Mouse (Mus musculus): ENCODE data around the gene Rbm28. TPM values are rescaled to one million over a fixed set of nuclear protein-coding genes. Genes with fewer than 3 reads are reported as not detected.

Gene Rbm28
- polyA plus RNA-seq (2014; fragmentation: Nextera tagmentation; extraction: Ambion mirVana), result 39.9 and 43.0 TPM in 2 replicates

DNA sequence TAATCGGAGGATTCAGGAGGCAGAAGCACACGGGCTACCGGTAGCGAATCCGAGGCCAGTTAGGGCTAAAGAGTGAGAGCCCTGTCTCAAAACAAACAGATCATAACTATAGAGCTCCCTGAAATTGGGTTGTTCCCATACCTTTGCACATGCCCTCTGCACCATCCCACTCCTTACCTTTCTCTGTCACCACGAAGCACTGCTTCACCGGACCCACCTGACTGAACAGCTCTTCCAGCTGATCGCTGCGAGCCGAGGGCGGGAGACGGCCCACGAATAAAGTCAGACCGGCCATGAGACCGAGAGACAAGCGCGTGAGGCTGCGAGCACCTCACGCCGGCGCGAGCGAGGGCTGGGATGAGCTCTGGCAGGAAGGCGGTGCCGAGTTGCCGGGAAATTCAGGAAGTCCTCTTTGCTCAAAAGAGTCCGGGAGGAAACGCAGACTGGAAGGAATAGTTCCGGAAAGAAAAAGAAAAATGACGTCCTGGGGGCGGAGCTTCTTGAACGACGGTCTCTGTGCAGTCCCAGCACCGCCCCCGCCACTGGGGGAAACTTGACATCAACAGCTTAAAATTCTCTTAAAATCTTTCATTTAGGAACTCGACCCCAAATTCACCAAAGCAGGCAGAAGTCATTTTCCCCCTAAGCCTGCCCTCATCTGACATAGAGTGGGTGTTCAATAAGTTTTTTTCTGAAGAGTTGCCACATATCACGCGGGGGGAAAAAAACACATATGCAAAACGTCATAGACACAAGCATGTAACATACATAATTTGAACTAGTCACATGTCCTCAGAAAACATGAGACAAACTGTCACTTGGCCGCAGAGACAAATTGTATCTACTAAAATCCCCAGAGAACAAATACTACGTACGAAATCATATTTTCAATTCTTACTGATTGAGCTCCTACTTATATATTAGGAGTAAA, at the start of gene Rbm28:
Rbm28 (minus strand) TSS at position 693 of the 931 bp plus-strand sequence.
- Histone ChIP-seq H3K4me3 (ENCODE audit: low read depth, low read length) (peak within 1 kb of the TSS; percentile 84), H3K27ac (ENCODE audit: low read depth, low read length) (peak within 1 kb of the TSS; percentile 17; the same call in 1 of the 2 replicates), H3K9me3 (replicated peaks; ENCODE audit: control insufficient read depth, low read length) (no peaks in the 10 kb centered on the region), H3K4me1 (ENCODE audit: control insufficient read depth, insufficient read depth, low read length) (peaks cover 4% of the 10 kb centered on the region), H3K4me2 (peak within 1 kb of the TSS; percentile 86), H3K27me3 (ENCODE audit: control insufficient read depth, insufficient read depth, low read length) (peaks cover 21% of the 10 kb centered on the region), H3K36me3 (ENCODE audit: control insufficient read depth, insufficient read depth, low read length) (no peaks in the 10 kb centered on the region), H3K9ac (ENCODE audit: low read depth, low read length) (peak within 1 kb of the TSS; percentile 78)
- WGBS (ENCODE audit: insufficient replicate concordance), result 7% methylated on average over 42 of the region's 42 CpGs
- peak; percentile 75 for ATAC-seq (replicated peaks; ENCODE audit: insufficient number of reproducible peaks, low FRiP score, low TSS enrichment)

DNA sequence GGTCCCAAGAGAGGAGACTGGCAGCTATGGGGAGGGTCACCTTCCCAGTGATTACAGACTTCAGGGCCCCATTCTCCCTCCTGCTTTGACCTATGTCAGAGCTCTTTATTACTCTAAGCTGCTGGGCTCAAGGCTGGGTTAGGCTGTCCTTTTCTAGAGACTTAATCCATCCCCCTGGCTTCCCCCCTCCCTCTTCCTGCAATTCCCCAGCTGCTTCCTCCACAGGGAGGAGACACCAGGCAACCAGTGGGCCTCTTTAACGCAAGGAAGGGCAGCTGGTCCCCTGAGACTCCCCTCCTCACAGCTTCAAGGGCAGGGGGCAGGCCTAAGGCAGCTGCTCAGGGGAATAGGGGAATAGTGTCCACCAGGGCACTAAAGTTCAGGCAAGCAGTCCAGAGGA, 49.4 kb upstream of the Rbm28 start:
- Histone ChIP-seq H3K4me3 (ENCODE audit: low read depth, low read length) (no peak overlapping the region), H3K36me3 (ENCODE audit: control insufficient read depth, insufficient read depth, low read length) (no peaks in the 10 kb centered on the region), H3K27ac (ENCODE audit: low read depth, low read length) (no peak overlapping the region), H3K27me3 (ENCODE audit: control insufficient read depth, insufficient read depth, low read length) (peaks cover 15% of the 10 kb centered on the region), H3K4me1 (ENCODE audit: control insufficient read depth, insufficient read depth, low read length) (peaks cover 17% of the 10 kb centered on the region), H3K4me2 (0 out of 2 replicates have a peak overlapping the region, but pooled peaks have one; percentile 27), H3K9me3 (replicated peaks; ENCODE audit: control insufficient read depth, low read length) (no peaks in the 10 kb centered on the region), H3K9ac (ENCODE audit: low read depth, low read length) (no peak overlapping the region)
- WGBS (ENCODE audit: insufficient replicate concordance), result 7% methylated on average over 1 of the region's 1 CpGs
- ATAC-seq (replicated peaks; ENCODE audit: insufficient number of reproducible peaks, low FRiP score, low TSS enrichment), result no peak

DNA sequence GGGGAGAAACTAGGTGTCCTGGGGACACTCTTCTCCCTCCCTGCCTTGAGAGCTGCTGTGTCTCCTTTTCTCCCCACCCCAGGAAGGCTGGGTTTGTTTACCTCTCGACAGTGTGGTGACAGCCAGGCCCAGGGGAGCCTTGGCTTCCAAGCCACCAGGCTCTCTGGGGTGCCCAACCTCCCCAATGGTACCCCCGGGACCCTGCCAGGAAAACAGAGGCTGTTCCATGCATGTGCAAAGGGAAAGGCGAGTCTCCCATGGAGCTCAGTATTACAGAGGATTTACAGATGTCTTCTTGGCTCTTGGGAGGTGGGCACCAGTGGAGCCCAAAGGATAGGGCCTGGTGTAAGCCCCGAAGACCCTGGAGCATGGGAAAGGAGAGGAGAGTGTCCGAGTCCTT, 48.6 kb upstream of the Rbm28 start:
- WGBS (ENCODE audit: insufficient replicate concordance), result 46% methylated on average over 5 of the region's 5 CpGs
- H3K27me3 ChIP-seq (ENCODE audit: control insufficient read depth, insufficient read depth, low read length), result peaks cover 15% of the 10 kb centered on the region
- H3K4me2 ChIP-seq, result no peak overlapping the region
- no peak overlapping the region for H3K4me3 ChIP-seq (ENCODE audit: low read depth, low read length)
- H3K36me3 ChIP-seq (ENCODE audit: control insufficient read depth, insufficient read depth, low read length), result no peaks in the 10 kb centered on the region
- no peak overlapping the region for H3K9ac ChIP-seq (ENCODE audit: low read depth, low read length)
- no peaks in the 10 kb centered on the region for H3K9me3 ChIP-seq (replicated peaks; ENCODE audit: control insufficient read depth, low read length)
- H3K27ac ChIP-seq (ENCODE audit: low read depth, low read length), result no peak overlapping the region
- no peak for ATAC-seq (replicated peaks; ENCODE audit: insufficient number of reproducible peaks, low FRiP score, low TSS enrichment)
- H3K4me1 ChIP-seq (ENCODE audit: control insufficient read depth, insufficient read depth, low read length), result peaks cover 17% of the 10 kb centered on the region

DNA sequence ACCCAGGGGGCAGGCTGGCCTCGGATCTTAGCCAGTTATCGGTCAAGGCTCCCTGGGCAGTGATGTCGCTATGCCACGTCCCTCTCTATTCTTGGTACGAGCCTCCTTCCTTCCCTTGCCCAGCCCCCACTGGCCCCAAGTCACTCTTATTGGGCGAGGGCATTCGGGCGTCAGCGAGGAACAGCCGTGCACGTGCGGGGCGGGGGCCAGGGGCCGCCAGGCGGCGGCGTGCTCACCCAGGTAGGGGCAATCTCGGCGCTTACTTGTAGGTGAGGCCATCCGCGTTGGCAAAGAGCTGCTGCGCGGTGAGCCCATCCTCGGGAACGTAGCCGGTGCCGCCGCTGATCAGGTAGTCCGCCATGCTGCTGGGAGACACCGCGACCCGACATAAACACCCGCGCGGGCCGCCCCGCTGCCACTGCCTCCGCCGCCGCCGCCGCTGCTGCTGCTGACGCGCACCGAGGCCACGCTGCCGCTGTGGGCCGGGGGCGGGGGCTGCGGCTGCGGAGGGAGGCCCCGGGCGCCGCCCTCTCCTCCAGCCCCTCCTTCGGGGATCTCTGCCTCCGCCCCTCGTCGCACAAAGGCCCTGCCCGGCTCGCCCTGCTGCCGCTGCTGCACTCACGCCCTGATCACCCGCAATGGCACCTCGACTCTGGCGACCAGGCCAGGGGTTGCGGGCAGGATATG, 47.1 kb upstream of the Rbm28 start:
- WGBS (ENCODE audit: insufficient replicate concordance), result under 1% methylated on average over 46 of the region's 66 CpGs
- Histone ChIP-seq H3K4me2 (peak overlapping the region; percentile 95), H3K36me3 (ENCODE audit: control insufficient read depth, insufficient read depth, low read length) (no peaks in the 10 kb centered on the region), H3K4me3 (ENCODE audit: low read depth, low read length) (peak overlapping the region; percentile 70), H3K27me3 (ENCODE audit: control insufficient read depth, insufficient read depth, low read length) (peaks cover 15% of the 10 kb centered on the region), H3K27ac (ENCODE audit: low read depth, low read length) (peak overlapping the region; percentile 47; the same call in 1 of the 2 replicates), H3K9me3 (replicated peaks; ENCODE audit: control insufficient read depth, low read length) (no peaks in the 10 kb centered on the region), H3K9ac (ENCODE audit: low read depth, low read length) (peak overlapping the region; percentile 76), H3K4me1 (ENCODE audit: control insufficient read depth, insufficient read depth, low read length) (peaks cover 17% of the 10 kb centered on the region)
- peak; percentile 78 for ATAC-seq (replicated peaks; ENCODE audit: insufficient number of reproducible peaks, low FRiP score, low TSS enrichment)

DNA sequence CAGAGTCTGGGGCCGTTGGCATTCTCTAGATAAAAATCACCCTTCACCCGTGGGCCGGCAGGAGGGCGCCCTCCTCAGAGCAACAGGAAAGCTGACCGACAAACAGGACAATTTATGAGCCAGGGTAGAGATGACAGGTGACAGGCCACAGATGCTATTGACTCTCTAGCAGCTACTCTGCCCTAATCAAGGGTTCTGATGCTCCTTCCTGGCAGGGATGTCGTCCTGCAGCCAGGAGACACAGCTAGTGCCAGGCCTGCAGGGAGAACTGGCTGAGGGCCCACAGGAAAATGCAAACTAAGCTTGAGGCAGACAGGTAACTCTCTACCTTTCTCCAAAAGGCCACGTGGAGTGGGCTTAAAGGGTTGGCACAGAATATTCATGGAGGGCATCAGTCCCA, 46.3 kb upstream of the Rbm28 start:
- H3K9ac ChIP-seq (ENCODE audit: low read depth, low read length), result peak overlapping the region; percentile 76
- H3K4me3 ChIP-seq (ENCODE audit: low read depth, low read length), result peak overlapping the region; percentile 70
- peaks cover 15% of the 10 kb centered on the region for H3K27me3 ChIP-seq (ENCODE audit: control insufficient read depth, insufficient read depth, low read length)
- peak overlapping the region; percentile 95 for H3K4me2 ChIP-seq
- WGBS (ENCODE audit: insufficient replicate concordance), result 16% methylated on average over 7 of the region's 7 CpGs
- no peak for ATAC-seq (replicated peaks; ENCODE audit: insufficient number of reproducible peaks, low FRiP score, low TSS enrichment)
- no peak overlapping the region for H3K27ac ChIP-seq (ENCODE audit: low read depth, low read length)
- no peaks in the 10 kb centered on the region for H3K36me3 ChIP-seq (ENCODE audit: control insufficient read depth, insufficient read depth, low read length)
- peaks cover 17% of the 10 kb centered on the region for H3K4me1 ChIP-seq (ENCODE audit: control insufficient read depth, insufficient read depth, low read length)
- H3K9me3 ChIP-seq (replicated peaks; ENCODE audit: control insufficient read depth, low read length), result no peaks in the 10 kb centered on the region

DNA sequence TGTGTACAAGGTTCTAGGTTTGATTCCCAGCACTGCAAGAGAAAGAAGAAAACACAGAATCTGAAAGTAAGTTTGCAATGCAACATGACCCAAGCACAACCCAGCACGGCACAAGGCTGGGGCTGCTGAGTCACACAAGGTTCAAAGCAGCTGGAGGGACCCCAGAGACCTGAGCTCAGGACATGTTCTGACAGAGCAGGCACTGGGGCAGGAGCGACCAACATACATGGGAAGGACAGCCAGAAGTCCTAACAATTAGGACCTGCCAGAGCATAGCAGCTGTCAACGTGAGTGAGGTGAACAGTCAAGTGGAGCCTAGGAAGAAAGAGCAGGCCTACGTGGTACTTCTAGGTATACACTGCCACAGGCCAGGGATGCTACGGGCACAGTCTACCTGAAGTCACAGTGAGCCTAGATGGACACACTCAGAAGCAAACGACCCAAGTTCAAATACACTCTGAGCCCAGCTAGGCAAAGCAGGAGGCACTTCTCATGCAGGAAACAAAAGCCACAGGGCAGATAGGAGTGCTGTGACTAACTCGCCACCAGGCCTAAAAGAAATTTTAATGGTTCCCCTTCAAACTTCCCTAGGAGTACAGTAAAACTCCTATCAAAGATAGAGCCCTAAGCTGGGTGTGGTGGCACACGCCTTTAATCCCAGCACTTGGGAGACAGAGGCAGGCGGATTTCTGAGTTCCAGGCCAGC, 45.6 kb upstream of the Rbm28 start:
- Histone ChIP-seq H3K4me2 (no peak overlapping the region), H3K9me3 (replicated peaks; ENCODE audit: control insufficient read depth, low read length) (no peaks in the 10 kb centered on the region), H3K4me3 (ENCODE audit: low read depth, low read length) (no peak overlapping the region), H3K4me1 (ENCODE audit: control insufficient read depth, insufficient read depth, low read length) (peaks cover 17% of the 10 kb centered on the region), H3K36me3 (ENCODE audit: control insufficient read depth, insufficient read depth, low read length) (no peaks in the 10 kb centered on the region), H3K27me3 (ENCODE audit: control insufficient read depth, insufficient read depth, low read length) (peaks cover 15% of the 10 kb centered on the region), H3K27ac (ENCODE audit: low read depth, low read length) (no peak overlapping the region), H3K9ac (ENCODE audit: low read depth, low read length) (no peak overlapping the region)
- ATAC-seq (replicated peaks; ENCODE audit: insufficient number of reproducible peaks, low FRiP score, low TSS enrichment), result no peak
- 76% methylated on average over 9 of the region's 9 CpGs for WGBS (ENCODE audit: insufficient replicate concordance)

DNA sequence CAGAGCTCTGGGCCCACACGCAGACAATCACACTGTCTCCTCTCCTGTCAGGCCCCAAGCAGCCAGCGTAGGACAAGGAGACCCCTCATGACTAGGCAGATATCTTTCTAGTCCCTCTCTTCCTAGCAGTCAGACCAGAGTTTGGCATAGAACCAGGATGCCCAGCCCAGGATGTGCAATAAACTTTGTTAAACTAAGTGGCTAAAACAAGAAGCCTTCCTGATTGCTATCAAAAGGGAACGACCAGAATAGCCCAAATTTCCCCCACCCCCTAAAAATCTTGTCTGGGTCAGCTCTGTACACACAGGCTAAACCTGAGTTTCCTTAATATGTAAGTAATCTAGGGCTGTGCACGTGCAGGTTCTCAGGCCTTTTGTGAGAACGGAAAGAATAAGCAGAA, 43.4 kb upstream of the Rbm28 start:
- Histone ChIP-seq H3K4me2 (no peak overlapping the region), H3K4me3 (ENCODE audit: low read depth, low read length) (no peak overlapping the region), H3K9ac (ENCODE audit: low read depth, low read length) (no peak overlapping the region), H3K27me3 (ENCODE audit: control insufficient read depth, insufficient read depth, low read length) (no peaks in the 10 kb centered on the region; the same call in 1 of the 2 replicates), H3K9me3 (replicated peaks; ENCODE audit: control insufficient read depth, low read length) (no peaks in the 10 kb centered on the region), H3K36me3 (ENCODE audit: control insufficient read depth, insufficient read depth, low read length) (no peaks in the 10 kb centered on the region; the same call in 1 of the 2 replicates), H3K4me1 (ENCODE audit: control insufficient read depth, insufficient read depth, low read length) (peaks cover 11% of the 10 kb centered on the region), H3K27ac (ENCODE audit: low read depth, low read length) (no peak overlapping the region)
- WGBS (ENCODE audit: insufficient replicate concordance), result 76% methylated on average over 5 of the region's 5 CpGs
- no peak for ATAC-seq (replicated peaks; ENCODE audit: insufficient number of reproducible peaks, low FRiP score, low TSS enrichment)

DNA sequence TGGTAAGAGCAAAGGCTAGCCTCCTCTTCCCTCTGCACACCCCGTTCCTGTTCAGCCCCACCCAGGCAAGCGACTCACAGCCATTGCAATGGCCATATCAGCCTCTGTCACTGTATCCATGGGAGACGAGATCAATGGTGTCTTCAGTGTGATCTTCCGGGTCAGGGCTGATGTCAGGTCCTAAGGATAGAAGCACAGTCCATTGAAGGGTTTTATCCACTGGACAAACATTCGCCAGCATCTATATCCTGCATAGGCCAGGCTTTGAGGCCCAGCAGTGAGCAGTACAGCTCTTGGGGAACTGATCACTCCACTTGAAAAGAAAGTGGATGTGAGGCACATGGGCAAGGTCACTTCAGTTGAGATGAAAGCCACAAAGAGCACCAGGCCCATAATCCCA, 42.2 kb upstream of the Rbm28 start:
- Histone ChIP-seq H3K36me3 (ENCODE audit: control insufficient read depth, insufficient read depth, low read length) (no peaks in the 10 kb centered on the region; the same call in none of the 2 replicates), H3K27me3 (ENCODE audit: control insufficient read depth, insufficient read depth, low read length) (no peaks in the 10 kb centered on the region), H3K4me2 (no peak overlapping the region), H3K27ac (ENCODE audit: low read depth, low read length) (no peak overlapping the region), H3K4me3 (ENCODE audit: low read depth, low read length) (no peak overlapping the region), H3K4me1 (ENCODE audit: control insufficient read depth, insufficient read depth, low read length) (peaks cover 7% of the 10 kb centered on the region), H3K9me3 (replicated peaks; ENCODE audit: control insufficient read depth, low read length) (no peaks in the 10 kb centered on the region), H3K9ac (ENCODE audit: low read depth, low read length) (no peak overlapping the region)
- 77% methylated on average over 5 of the region's 5 CpGs for WGBS (ENCODE audit: insufficient replicate concordance)
- ATAC-seq (replicated peaks; ENCODE audit: insufficient number of reproducible peaks, low FRiP score, low TSS enrichment), result no peak
